Mouse (Mus musculus) hematopoietic stem cell, adult 5-6 weeks (primary cell): ENCODE results near the gene Kcnk10. TPM values are rescaled to one million over a fixed set of nuclear protein-coding genes. Genes with fewer than 3 reads are reported as not detected.

Experiments
- ATAC-seq, 2 experiments: fragments of 125-278 bp in 1 of 2; replicated peaks in 1 of 2; 2 replicates each; pipeline ENCODE4 v1.8.0; 2016 to 2017; ENCODE audit warnings: inconsistent platforms in 2 of 2, mild to moderate bottlenecking in 2 of 2, moderate number of reproducible peaks in 2 of 2, low read depth in 1 of 2, moderate TSS enrichment in 1 of 2; ENCODE audit not compliant: low FRiP score in 2 of 2, poor library complexity in 2 of 2, severe bottlenecking in 2 of 2, insufficient read depth in 1 of 2, low TSS enrichment in 1 of 2
- total RNA-seq: library from RNA; stranded (forward); fragments of 172-1452, 232-1000 nt; gene quantifications from 2 replicates; pipeline ENCODE4 v1.2.3, GENCODE M21; 2017

Kcnk10 gene
- total RNA-seq, 1 experiment from 2014 or later: not detected

- no peak for ATAC-seq
These were observed 42.1 kb downstream of the Kcnk10 start for GRCm38 (mm10) chr12:98536036-98536435.

GRCm38 (mm10) chr12:98535494-98535901 lies 42.6 kb downstream of the Kcnk10 start:
- ATAC-seq: no peak

- no peak for ATAC-seq
These were observed 49.5 kb downstream of the Kcnk10 start for GRCm38 (mm10) chr12:98528635-98529034.

- no peak for ATAC-seq
These were observed 52.7 kb downstream of the Kcnk10 start for GRCm38 (mm10) chr12:98525361-98525760.

GRCm38 (mm10) chr12:98524331-98525311 lies 53.5 kb downstream of the Kcnk10 start:
- ATAC-seq: no peak

- ATAC-seq: no peak
These were observed 56.8 kb downstream of the Kcnk10 start for GRCm38 (mm10) chr12:98521311-98521710.

- ATAC-seq: no peak
These were observed 57.6 kb downstream of the Kcnk10 start for GRCm38 (mm10) chr12:98520568-98520931.

- ATAC-seq: no peak
These were observed 58.1 kb downstream of the Kcnk10 start for GRCm38 (mm10) chr12:98519866-98520567.

GRCm38 (mm10) chr12:98505601-98506000 lies 72.5 kb downstream of the Kcnk10 start:
- no peak for ATAC-seq

GRCm38 (mm10) chr12:98501528-98502280 lies 76.4 kb downstream of the Kcnk10 start:
- ATAC-seq: no peak

- ATAC-seq: no peak
These were observed 77.1 kb downstream of the Kcnk10 start for GRCm38 (mm10) chr12:98501045-98501444.

- ATAC-seq: no peak
These were observed 96.7 kb downstream of the Kcnk10 start for GRCm38 (mm10) chr12:98481460-98481859.

- no peak for ATAC-seq
These were observed 97.1 kb downstream of the Kcnk10 start for GRCm38 (mm10) chr12:98481048-98481447.

GRCm38 (mm10) chr12:98477673-98478461 lies 100.2 kb downstream of the Kcnk10 start:
- no peak for ATAC-seq

GRCm38 (mm10) chr12:98471232-98471631 lies 106.9 kb downstream of the Kcnk10 start:
- ATAC-seq: no peak

- ATAC-seq: no peak
These were observed 108.0 kb downstream of the Kcnk10 start for GRCm38 (mm10) chr12:98470097-98470496.

GRCm38 (mm10) chr12:98467793-98468192 lies 110.3 kb downstream of the Kcnk10 start:
- ATAC-seq: no peak
